Mouse (Mus musculus): ENCODE measurements around the gene Slc18b1.
"Not testable (repeated sequence)": the region's sequence is repeated elsewhere in the genome, so short reads cannot be mapped to it uniquely, and the experiment has no call there.

The Slc18b1 gene

GRCm38 (mm10) chr10:23796551-23797503 is at the start of gene Slc18b1:
TSS of gene Slc18b1 (plus strand) at chr10:23796986.
- no peak for DNase-seq (ENCODE audit: low read depth)

GRCm38 (mm10) chr10:23754166-23754565 is 42.6 kb upstream of the Slc18b1 start:
- DNase-seq (ENCODE audit: low read depth): no peak

- DNase-seq (ENCODE audit: low read depth): peak; percentile 35
Measured at GRCm38 (mm10) chr10:23777288-23777945, 19.4 kb upstream of the Slc18b1 start.

- DNase-seq (ENCODE audit: low read depth): no peak
Measured at GRCm38 (mm10) chr10:23780539-23781275, 16.1 kb upstream of the Slc18b1 start.

GRCm38 (mm10) chr10:23781760-23782735 is 14.7 kb upstream of the Slc18b1 start:
- no peak for DNase-seq (ENCODE audit: low read depth)

GRCm38 (mm10) chr10:23782855-23783492 is 13.8 kb upstream of the Slc18b1 start:
- no peak for DNase-seq (ENCODE audit: low read depth)

GRCm38 (mm10) chr10:23783493-23783884 is 13.3 kb upstream of the Slc18b1 start:
- no peak for DNase-seq (ENCODE audit: low read depth)

GRCm38 (mm10) chr10:23784121-23784520 is 12.7 kb upstream of the Slc18b1 start:
- no peak for DNase-seq (ENCODE audit: low read depth)

- not testable (repeated sequence) for DNase-seq (ENCODE audit: low read depth)
Measured at GRCm38 (mm10) chr10:23785599-23785998, 11.2 kb upstream of the Slc18b1 start.

GRCm38 (mm10) chr10:23786040-23786439 is 10.7 kb upstream of the Slc18b1 start:
- peak; percentile 35 for DNase-seq (ENCODE audit: low read depth)

GRCm38 (mm10) chr10:23786631-23787038 is 10.2 kb upstream of the Slc18b1 start:
- not testable (repeated sequence) for DNase-seq (ENCODE audit: low read depth)

- peak; percentile 100 for DNase-seq (ENCODE audit: low read depth)
Measured at GRCm38 (mm10) chr10:23787062-23787821, 9.5 kb upstream of the Slc18b1 start, which contains the start of gene Rps12. TSS of gene Rps12 (minus strand) at chr10:23787275.

- peak; percentile 41 for DNase-seq (ENCODE audit: low read depth)
Measured at GRCm38 (mm10) chr10:23788056-23788600, 8.7 kb upstream of the Slc18b1 start.

- no peak for DNase-seq (ENCODE audit: low read depth)
Measured at GRCm38 (mm10) chr10:23795871-23796520, 790 bp upstream of the Slc18b1 start.

GRCm38 (mm10) chr10:23797606-23798005 is 820 bp downstream of the Slc18b1 start:
- no peak for DNase-seq (ENCODE audit: low read depth)

- no peak for DNase-seq (ENCODE audit: low read depth)
Measured at GRCm38 (mm10) chr10:23798142-23798541, 1.4 kb downstream of the Slc18b1 start.

GRCm38 (mm10) chr10:23799933-23800332 is 3.1 kb downstream of the Slc18b1 start:
- DNase-seq (ENCODE audit: low read depth): no peak

- no peak for DNase-seq (ENCODE audit: low read depth)
Measured at GRCm38 (mm10) chr10:23802911-23803310, 6.1 kb downstream of the Slc18b1 start.

GRCm38 (mm10) chr10:23804665-23805064 is 7.9 kb downstream of the Slc18b1 start:
- DNase-seq (ENCODE audit: low read depth): no peak

Measured in naive thymus-derived CD4-positive, alpha-beta T cell, adult 2 months (primary cell).